ENCODE assay signal across 15 mouse cellular contexts in genomic region chr9:45799402-45799801, GRCm38 (mm10). TPM values are rescaled to one million over a fixed set of nuclear protein-coding genes. Genes with fewer than 3 reads are reported as not detected.
DNase-seq lines count a peak whose midpoint lies in the region; ATAC-seq lines count a peak whose summit lies in the region.
"Had no signal": no experiment of that assay in that cellular context is flagged by ENCODE, and none has a peak within 500 bp of the region (broad histone marks: within the 10 kb centered on the region; RNA-seq: fewer than 3 reads in every experiment).

No protein-coding gene starts in this region.

- H3K36me3 ChIP-seq in hindbrain, embryonic 10.5 days = peaks cover 50% of the 10 kb centered on the region
- H3K36me3 ChIP-seq in hindbrain, embryonic 12.5 days = peaks cover 16% of the 10 kb centered on the region
- peaks cover 15% of the 10 kb centered on the region; the same call in 1 of the 2 replicates for H3K36me3 ChIP-seq in embryonic facial prominence, embryonic 12.5 days
- H3K36me3 ChIP-seq in limb, embryonic 12.5 days = peaks cover 34% of the 10 kb centered on the region
- H3K36me3 ChIP-seq in midbrain, embryonic 13.5 days = peaks cover 32% of the 10 kb centered on the region

- WGBS in hindbrain, embryonic 10.5 days = 77% methylated on average over 8 of the region's 8 CpGs
- WGBS in hindbrain, embryonic 12.5 days = 74% methylated on average over 8 of the region's 8 CpGs
- 76% methylated on average over 8 of the region's 8 CpGs for WGBS in embryonic facial prominence, embryonic 12.5 days
- WGBS in limb, embryonic 12.5 days = 73% methylated on average over 8 of the region's 8 CpGs
- 86% methylated on average over 8 of the region's 8 CpGs for WGBS in midbrain, embryonic 13.5 days

- no peak for ATAC-seq in hindbrain, embryonic 12.5 days (ENCODE audit: low FRiP score)
- no peak for ATAC-seq in embryonic facial prominence, embryonic 12.5 days (ENCODE audit: insufficient number of reproducible peaks, insufficient read depth, low FRiP score, low TSS enrichment)
- no peak for ATAC-seq in limb, embryonic 12.5 days (ENCODE audit: insufficient number of reproducible peaks, insufficient read depth, low FRiP score, low TSS enrichment, low read depth)
- no peak for ATAC-seq in midbrain, embryonic 13.5 days

- no peak overlapping the region for H3K4me3 ChIP-seq in hindbrain, embryonic 10.5 days
- H3K4me3 ChIP-seq in hindbrain, embryonic 12.5 days = no peak overlapping the region
- no peak overlapping the region for H3K4me3 ChIP-seq in embryonic facial prominence, embryonic 12.5 days
- H3K4me3 ChIP-seq in limb, embryonic 12.5 days (replicated peaks) = no peak overlapping the region
- no peak overlapping the region for H3K4me3 ChIP-seq in midbrain, embryonic 13.5 days (replicated peaks)
- H3K4me3 ChIP-seq: kidney, embryonic 15.5 days had no signal

- no peaks in the 10 kb centered on the region for H3K27me3 ChIP-seq in hindbrain, embryonic 10.5 days (ENCODE audit: insufficient read depth, poor library complexity, severe bottlenecking)
- H3K27me3 ChIP-seq in hindbrain, embryonic 12.5 days = no peaks in the 10 kb centered on the region
- no peaks in the 10 kb centered on the region for H3K27me3 ChIP-seq in embryonic facial prominence, embryonic 12.5 days
- H3K27me3 ChIP-seq in limb, embryonic 12.5 days = no peaks in the 10 kb centered on the region
- no peaks in the 10 kb centered on the region for H3K27me3 ChIP-seq in midbrain, embryonic 13.5 days
- H3K27me3 ChIP-seq: kidney, embryonic 15.5 days had no signal

- H3K9ac ChIP-seq in hindbrain, embryonic 12.5 days = no peak overlapping the region
- no peak overlapping the region for H3K9ac ChIP-seq in embryonic facial prominence, embryonic 12.5 days
- H3K9ac ChIP-seq in limb, embryonic 12.5 days (replicated peaks) = 0 out of 2 replicates have a peak overlapping the region, but pooled peaks have one; percentile 0
- H3K9ac ChIP-seq in midbrain, embryonic 13.5 days (replicated peaks) = no peak overlapping the region
- H3K9ac ChIP-seq: kidney, embryonic 15.5 days had no signal

- no peak for DNase-seq in hindbrain, embryonic 10.5 days (ENCODE audit: low spot score)
- peak; percentile 33 to 80 for DNase-seq in layer of hippocampus, adult 18-20 months (ENCODE audit: low spot score in 2 of 2)
- no peak for DNase-seq in embryo, embryonic 10 days (ENCODE audit: low spot score)
- no peak for DNase-seq in neural tube, embryonic 10.5 days (ENCODE audit: extremely low spot score, low spot score)
- DNase-seq: cerebellum, adult 2 months; embryo, embryonic 11 days; lung, postnatal 36 days; right cerebral cortex, postnatal 4 days; thymus, adult 2 months had no signal

- no peak overlapping the region; the same call in 1 of the 2 replicates for H3K4me2 ChIP-seq in hindbrain, embryonic 12.5 days (replicated peaks)
- peak overlapping the region; percentile 33; the same call in 1 of the 2 replicates for H3K4me2 ChIP-seq in embryonic facial prominence, embryonic 12.5 days (replicated peaks)
- 0 out of 2 replicates have a peak overlapping the region, but pooled peaks have one; percentile 44 for H3K4me2 ChIP-seq in limb, embryonic 12.5 days
- H3K4me2 ChIP-seq in midbrain, embryonic 13.5 days (replicated peaks) = no peak overlapping the region
- H3K4me2 ChIP-seq: midbrain, embryonic 11.5 days had no signal

- H3K4me1 ChIP-seq in hindbrain, embryonic 10.5 days (replicated peaks) = peaks cover 25% of the 10 kb centered on the region
- peaks cover 11% of the 10 kb centered on the region for H3K4me1 ChIP-seq in hindbrain, embryonic 12.5 days
- H3K4me1 ChIP-seq in embryonic facial prominence, embryonic 12.5 days = peaks cover 15% of the 10 kb centered on the region
- peaks cover 21% of the 10 kb centered on the region for H3K4me1 ChIP-seq in limb, embryonic 12.5 days (replicated peaks)
- H3K4me1 ChIP-seq in midbrain, embryonic 13.5 days (replicated peaks) = peaks cover 13% of the 10 kb centered on the region

- no peaks in the 10 kb centered on the region for H3K9me3 ChIP-seq in hindbrain, embryonic 10.5 days
- no peaks in the 10 kb centered on the region for H3K9me3 ChIP-seq in hindbrain, embryonic 12.5 days (replicated peaks)
- H3K9me3 ChIP-seq in embryonic facial prominence, embryonic 12.5 days = no peaks in the 10 kb centered on the region
- no peaks in the 10 kb centered on the region for H3K9me3 ChIP-seq in limb, embryonic 12.5 days
- no peaks in the 10 kb centered on the region for H3K9me3 ChIP-seq in midbrain, embryonic 13.5 days
- H3K9me3 ChIP-seq: kidney, embryonic 15.5 days had no signal

- H3K27ac ChIP-seq in hindbrain, embryonic 10.5 days = peak overlapping the region; percentile 67; the same call in 1 of the 2 replicates
- H3K27ac ChIP-seq in hindbrain, embryonic 12.5 days = no peak overlapping the region
- H3K27ac ChIP-seq in embryonic facial prominence, embryonic 12.5 days = peak overlapping the region; percentile 55; the same call in 1 of the 2 replicates
- peak overlapping the region; percentile 76 for H3K27ac ChIP-seq in limb, embryonic 12.5 days
- H3K27ac ChIP-seq in midbrain, embryonic 13.5 days = no peak overlapping the region
- H3K27ac ChIP-seq: kidney, embryonic 15.5 days had no signal

RNA-seq across cellular contexts. Expression of gene Cep164, which starts 29.1 kb away (rescaled TPM):
- 16.0 and 20.9 TPM in 2 replicates for polyA plus RNA-seq in hindbrain, embryonic 10.5 days (2016; fragmentation: Nextera tagmentation; extraction: Ambion mirVana)
- polyA plus RNA-seq in hindbrain, embryonic 12.5 days (2016; fragmentation: Nextera tagmentation; extraction: Ambion mirVana) = 17.7 and 18.8 TPM in 2 replicates
- polyA plus RNA-seq in embryonic facial prominence, embryonic 12.5 days (2016; fragmentation: Nextera tagmentation; extraction: Ambion mirVana) = 21.2 and 22.8 TPM in 2 replicates
- total RNA-seq in layer of hippocampus, adult 18-20 months (2021) = 10 to 100 TPM; 11.3 to 13.2 TPM
- polyA plus RNA-seq in limb, embryonic 12.5 days (2016; fragmentation: Nextera tagmentation; extraction: Ambion mirVana) = 23.6 and 26.2 TPM in 2 replicates
- 14.9 and 15.5 TPM in 2 replicates for polyA plus RNA-seq in midbrain, embryonic 13.5 days (2015; fragmentation: Nextera tagmentation; extraction: Ambion mirVana)

RNA-seq across cellular contexts. Expression of gene Bace1, which starts 39.0 kb away (rescaled TPM):
- polyA plus RNA-seq in hindbrain, embryonic 10.5 days (2016; fragmentation: Nextera tagmentation; extraction: Ambion mirVana) = 24.0 and 29.6 TPM in 2 replicates
- polyA plus RNA-seq in hindbrain, embryonic 12.5 days (2016; fragmentation: Nextera tagmentation; extraction: Ambion mirVana) = 40.2 and 41.5 TPM in 2 replicates
- polyA plus RNA-seq in embryonic facial prominence, embryonic 12.5 days (2016; fragmentation: Nextera tagmentation; extraction: Ambion mirVana) = 33.1 and 35.2 TPM in 2 replicates
- total RNA-seq in layer of hippocampus, adult 18-20 months (2021) = 10 to 100 TPM; 79.9 to 88.1 TPM
- 27.3 and 28.3 TPM in 2 replicates for polyA plus RNA-seq in limb, embryonic 12.5 days (2016; fragmentation: Nextera tagmentation; extraction: Ambion mirVana)
- 47.0 and 50.6 TPM in 2 replicates for polyA plus RNA-seq in midbrain, embryonic 13.5 days (2015; fragmentation: Nextera tagmentation; extraction: Ambion mirVana)

Comparison
In these comparisons a context has a peak if more than half of its experiments do, and no peak if none do; other contexts are left out.
1. H3K27ac ChIP-seq: peak in hindbrain, embryonic 10.5 days (single experiment), embryonic facial prominence, embryonic 12.5 days (single experiment) and limb, embryonic 12.5 days (single experiment); none in hindbrain, embryonic 12.5 days (single experiment) and midbrain, embryonic 13.5 days (single experiment).
2. DNase-seq: peak in layer of hippocampus, adult 18-20 months (2 of 2); none in hindbrain, embryonic 10.5 days (single experiment), embryo, embryonic 10 days (single experiment) and neural tube, embryonic 10.5 days (single experiment).
3. H3K4me2 ChIP-seq: peak in embryonic facial prominence, embryonic 12.5 days (single experiment) and limb, embryonic 12.5 days (single experiment); none in hindbrain, embryonic 12.5 days (single experiment) and midbrain, embryonic 13.5 days (single experiment).